Mouse (Mus musculus): ENCODE data around the gene Tmod1. TPM values are rescaled to one million over a fixed set of nuclear protein-coding genes. Genes with fewer than 3 reads are reported as not detected.

The Tmod1 gene
- polyA plus RNA-seq, 1 experiment, result 36.6 TPM

- Histone ChIP-seq H3ac (ENCODE audit: control insufficient read depth, insufficient read length) (no peak overlapping the region), H3K36me3 (ENCODE audit: control insufficient read depth, insufficient read depth) (peaks cover 19% of the 10 kb centered on the region), H3K79me2 (ENCODE audit: control insufficient read depth, insufficient read depth) (no peaks in the 10 kb centered on the region), H3K4me2 (ENCODE audit: low read depth) (no peak overlapping the region), H3K4me3 (no peak overlapping the region), H3K27me3 (ENCODE audit: control insufficient read depth, insufficient read depth, insufficient read length) (no peaks in the 10 kb centered on the region)
- TF ChIP-seq USF1 (IDR thresholded peaks at IDR 0.05; ENCODE audit: low read depth) (no peak), MYOG (IDR thresholded peaks at IDR 0.05; ENCODE audit: control insufficient read depth in 1 of 3, insufficient read depth in 1 of 3, insufficient read length in 2 of 3, low read depth in 2 of 3) (peak in 1 of 3 experiments; percentile 20), REST (IDR thresholded peaks at IDR 0.05; ENCODE audit: insufficient read depth, insufficient read length) (no peak)
Measured at GRCm38 (mm10) chr4:46111361-46111760, 72.6 kb downstream of the Tmod1 start.

DNA sequence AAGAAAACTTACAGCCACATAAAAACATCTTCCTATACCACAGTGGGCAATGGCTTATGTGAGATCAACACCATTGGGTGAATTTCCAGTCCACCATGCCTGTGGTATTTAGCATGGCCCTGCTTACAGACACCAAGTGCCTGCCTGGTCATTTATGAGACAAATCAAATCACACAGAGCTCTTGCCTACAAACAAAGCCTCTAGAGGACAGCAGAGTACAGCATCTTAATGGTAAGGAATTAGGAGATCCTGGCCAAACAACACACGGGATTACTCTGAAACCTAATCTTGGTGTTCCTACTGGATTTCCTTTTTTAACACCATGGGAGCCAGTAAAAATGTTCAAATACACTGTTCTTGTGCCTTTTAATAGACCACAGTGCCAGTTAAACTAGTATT is 76.6 kb downstream of the Tmod1 start:
- peaks cover 28% of the 10 kb centered on the region for H3K36me3 ChIP-seq (ENCODE audit: control insufficient read depth, insufficient read depth)
- no peak overlapping the region for H3K4me3 ChIP-seq
- H3ac ChIP-seq (ENCODE audit: control insufficient read depth, insufficient read length), result no peak overlapping the region
- TF ChIP-seq MAX (IDR thresholded peaks at IDR 0.05; ENCODE audit: low read depth) (no peak), TCF12 (IDR thresholded peaks at IDR 0.05; ENCODE audit: insufficient read depth, poor library complexity, severe bottlenecking) (no peak), SRF (IDR thresholded peaks at IDR 0.05; ENCODE audit: control insufficient read depth, insufficient read length, low read depth) (no peak), TCF3 (IDR thresholded peaks at IDR 0.05; ENCODE audit: insufficient read length, low read depth) (no peak), REST (IDR thresholded peaks at IDR 0.05; ENCODE audit: insufficient read depth, insufficient read length) (no peak)
- H3K79me2 ChIP-seq (ENCODE audit: control insufficient read depth, insufficient read depth), result no peaks in the 10 kb centered on the region
- no peak overlapping the region for H3K4me2 ChIP-seq (ENCODE audit: low read depth)
- H3K27me3 ChIP-seq (ENCODE audit: control insufficient read depth, insufficient read depth, insufficient read length), result no peaks in the 10 kb centered on the region

DNA sequence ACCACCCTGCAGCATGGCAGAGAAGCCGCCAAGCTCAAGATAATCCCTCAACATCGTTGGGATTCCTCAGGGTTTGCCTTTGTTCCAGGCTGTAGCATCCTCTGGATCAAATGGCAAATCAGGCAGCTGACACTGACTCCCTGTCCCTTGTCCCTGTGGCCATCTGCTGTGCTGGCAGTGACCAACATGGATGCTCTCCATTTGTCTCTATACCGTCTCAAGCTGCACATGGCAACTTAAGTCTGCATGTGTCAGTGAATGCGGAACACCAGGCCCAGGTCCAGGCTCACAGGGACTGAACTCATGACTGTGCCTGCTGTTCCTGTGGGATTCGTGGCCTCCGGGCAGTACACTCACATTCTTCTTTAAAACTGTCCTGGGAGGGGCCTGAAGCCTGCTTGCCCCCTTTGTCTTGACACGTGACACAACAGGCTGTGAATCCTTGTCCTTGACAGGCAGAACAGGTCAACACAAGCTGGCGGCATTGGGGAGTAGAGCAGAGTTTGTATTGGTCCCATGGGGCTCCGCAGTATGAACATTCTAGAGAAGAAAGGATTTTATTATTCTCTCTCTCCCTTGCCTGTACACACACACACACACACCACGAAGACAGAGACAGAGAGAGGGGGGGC is 77.9 kb downstream of the Tmod1 start:
- H3ac ChIP-seq (ENCODE audit: control insufficient read depth, insufficient read length), result no peak overlapping the region
- H3K27me3 ChIP-seq (ENCODE audit: control insufficient read depth, insufficient read depth, insufficient read length), result no peaks in the 10 kb centered on the region
- TF ChIP-seq POLR2A (IDR thresholded peaks at IDR 0.05; ENCODE audit: insufficient read length, low read depth) (no peak), SRF (IDR thresholded peaks at IDR 0.05; ENCODE audit: control insufficient read depth, insufficient read length, low read depth) (no peak), REST (IDR thresholded peaks at IDR 0.05; ENCODE audit: insufficient read depth, insufficient read length) (no peak), TCF12 (IDR thresholded peaks at IDR 0.05; ENCODE audit: insufficient read depth, poor library complexity, severe bottlenecking) (no peak), USF1 (IDR thresholded peaks at IDR 0.05; ENCODE audit: low read depth) (no peak), MAX (IDR thresholded peaks at IDR 0.05; ENCODE audit: low read depth) (no peak), CEBPB (IDR thresholded peaks at IDR 0.05; ENCODE audit: insufficient read depth, poor library complexity, severe bottlenecking) (no peak), POLR2AphosphoS2 (IDR thresholded peaks at IDR 0.05; ENCODE audit: insufficient read length, low read depth) (no peak), TCF3 (IDR thresholded peaks at IDR 0.05; ENCODE audit: insufficient read length, low read depth) (peak; percentile 3), MYOD1 (IDR thresholded peaks at IDR 0.05; ENCODE audit: control insufficient read depth in 1 of 3, insufficient read length in 2 of 3, low read depth in 2 of 3) (peak; percentile 32 to 84 (median 72)), E2F4 (IDR thresholded peaks at IDR 0.05; ENCODE audit: insufficient read depth) (no peak), MYOG (IDR thresholded peaks at IDR 0.05; ENCODE audit: control insufficient read depth in 1 of 3, insufficient read depth in 1 of 3, insufficient read length in 2 of 3, low read depth in 2 of 3) (peak; percentile 46 to 92 (median 64))
- no peak overlapping the region for H3K4me3 ChIP-seq
- H3K79me2 ChIP-seq (ENCODE audit: control insufficient read depth, insufficient read depth), result no peaks in the 10 kb centered on the region
- no peak overlapping the region for H3K4me2 ChIP-seq (ENCODE audit: low read depth)
- H3K36me3 ChIP-seq (ENCODE audit: control insufficient read depth, insufficient read depth), result peaks cover 38% of the 10 kb centered on the region

GRCm38 (mm10) chr4:46117536-46117935 is 78.8 kb downstream of the Tmod1 start:
- H3K36me3 ChIP-seq (ENCODE audit: control insufficient read depth, insufficient read depth), result peaks cover 39% of the 10 kb centered on the region
- H3K27me3 ChIP-seq (ENCODE audit: control insufficient read depth, insufficient read depth, insufficient read length), result no peaks in the 10 kb centered on the region
- H3K4me2 ChIP-seq (ENCODE audit: low read depth), result no peak overlapping the region
- no peak overlapping the region for H3ac ChIP-seq (ENCODE audit: control insufficient read depth, insufficient read length)
- no peak overlapping the region for H3K4me3 ChIP-seq
- TF ChIP-seq MAX (IDR thresholded peaks at IDR 0.05; ENCODE audit: low read depth), result no peak
- no peak for TF ChIP-seq USF1 (IDR thresholded peaks at IDR 0.05; ENCODE audit: low read depth)
- TF ChIP-seq POLR2A (IDR thresholded peaks at IDR 0.05; ENCODE audit: insufficient read length, low read depth), result no peak
- TF ChIP-seq MYOD1 (IDR thresholded peaks at IDR 0.05; ENCODE audit: control insufficient read depth in 1 of 3, insufficient read length in 2 of 3, low read depth in 2 of 3), result no peak
- TF ChIP-seq CEBPB (IDR thresholded peaks at IDR 0.05; ENCODE audit: insufficient read depth, poor library complexity, severe bottlenecking), result no peak
- TF ChIP-seq POLR2AphosphoS2 (IDR thresholded peaks at IDR 0.05; ENCODE audit: insufficient read length, low read depth), result no peak
- no peak for TF ChIP-seq E2F4 (IDR thresholded peaks at IDR 0.05; ENCODE audit: insufficient read depth)
- no peak for TF ChIP-seq MYOG (IDR thresholded peaks at IDR 0.05; ENCODE audit: control insufficient read depth in 1 of 3, insufficient read depth in 1 of 3, insufficient read length in 2 of 3, low read depth in 2 of 3)
- TF ChIP-seq TCF3 (IDR thresholded peaks at IDR 0.05; ENCODE audit: insufficient read length, low read depth), result no peak
- TF ChIP-seq TCF12 (IDR thresholded peaks at IDR 0.05; ENCODE audit: insufficient read depth, poor library complexity, severe bottlenecking), result no peak
- no peak for TF ChIP-seq REST (IDR thresholded peaks at IDR 0.05; ENCODE audit: insufficient read depth, insufficient read length)
- TF ChIP-seq SRF (IDR thresholded peaks at IDR 0.05; ENCODE audit: control insufficient read depth, insufficient read length, low read depth), result no peak
- no peaks in the 10 kb centered on the region for H3K79me2 ChIP-seq (ENCODE audit: control insufficient read depth, insufficient read depth)

DNA sequence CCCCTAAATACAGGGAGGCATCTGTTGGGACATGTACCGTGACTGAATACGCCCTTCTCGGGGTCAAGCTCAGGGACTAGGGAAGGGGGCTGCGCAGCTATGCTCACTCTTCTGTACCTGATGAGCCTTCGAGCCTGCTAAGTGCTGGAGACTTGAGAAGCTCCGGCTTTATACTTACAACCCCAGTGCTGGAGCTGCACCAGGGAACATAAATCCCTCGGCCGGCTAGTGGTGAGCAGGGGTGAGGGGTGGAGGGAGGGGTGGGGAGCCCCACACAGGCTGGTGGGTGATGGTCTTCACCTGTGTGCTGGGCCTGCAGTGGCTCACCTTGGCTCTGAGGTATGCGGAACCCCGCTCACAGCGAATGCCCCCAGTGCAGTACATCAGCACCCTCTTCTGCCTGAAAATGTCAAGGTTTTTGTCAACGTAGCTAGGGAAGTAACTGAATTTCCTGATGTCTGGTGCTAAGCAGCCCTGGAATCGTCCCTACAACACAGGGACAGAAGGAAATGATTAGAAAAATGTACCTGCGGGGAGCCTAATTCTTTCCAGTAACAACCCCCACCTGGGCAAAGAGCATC is 80.9 kb downstream of the Tmod1 start:
- Histone ChIP-seq H3K4me3 (no peak overlapping the region), H3ac (ENCODE audit: control insufficient read depth, insufficient read length) (no peak overlapping the region), H3K79me2 (ENCODE audit: control insufficient read depth, insufficient read depth) (no peaks in the 10 kb centered on the region), H3K4me2 (ENCODE audit: low read depth) (no peak overlapping the region), H3K36me3 (ENCODE audit: control insufficient read depth, insufficient read depth) (peaks cover 35% of the 10 kb centered on the region), H3K27me3 (ENCODE audit: control insufficient read depth, insufficient read depth, insufficient read length) (no peaks in the 10 kb centered on the region)
- TF ChIP-seq USF1 (IDR thresholded peaks at IDR 0.05; ENCODE audit: low read depth) (no peak), POLR2A (IDR thresholded peaks at IDR 0.05; ENCODE audit: insufficient read length, low read depth) (no peak), MYOD1 (IDR thresholded peaks at IDR 0.05; ENCODE audit: control insufficient read depth in 1 of 3, insufficient read length in 2 of 3, low read depth in 2 of 3) (no peak)

Data from myocyte (in vitro differentiated cells).